Mouse (Mus musculus) layer of hippocampus, postnatal 14 days (tissue): ENCODE measurements around the gene Ppp1r1b. TPM values are rescaled to one million over a fixed set of nuclear protein-coding genes. Genes with fewer than 3 reads are reported as not detected.

Experiments used
- DNase-seq, 2 experiments: peaks; one replicate each; pipeline ENCODE4 v3.0.0; 2021 to 2022; ENCODE audit warnings: low spot score in 2 of 2, mixed read lengths in 1 of 2
- total RNA-seq, 2 experiments: library from RNA; stranded (reverse); gene quantifications; 2 replicates each; pipeline ENCODE4 v1.2.3; 2021

Gene Ppp1r1b
- total RNA-seq, 2 experiments from 2014 or later: 33.6 to 46.7 TPM

DNA sequence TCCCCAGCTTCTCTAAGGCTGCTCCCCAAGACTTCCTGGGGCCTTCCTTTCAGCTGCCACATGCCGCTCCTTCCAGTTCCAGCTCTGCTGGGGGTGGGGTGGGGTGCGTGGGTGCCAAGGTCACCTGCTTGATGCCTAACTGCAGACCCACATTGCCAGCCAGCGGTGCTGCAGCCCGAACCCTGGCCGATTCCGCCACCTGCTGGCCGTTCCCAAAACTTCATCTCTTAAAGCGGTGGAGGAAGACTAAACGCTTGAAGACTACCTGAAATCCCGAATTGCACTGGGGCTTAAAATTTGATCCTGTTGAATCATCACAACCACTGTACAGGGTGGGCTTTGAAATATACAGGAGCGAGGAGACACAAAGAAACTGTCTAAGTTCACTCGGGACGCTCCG lies 3.0 kb upstream of the Ppp1r1b start:
- peak; percentile 82 to 86 for DNase-seq

- no peak for DNase-seq
Measured at GRCm38 (mm10) chr11:98346168-98346567, 2.0 kb upstream of the Ppp1r1b start.

- DNase-seq: no peak
Measured at GRCm38 (mm10) chr11:98347385-98348082, 670 bp upstream of the Ppp1r1b start.

GRCm38 (mm10) chr11:98349308-98349707 lies 1.1 kb downstream of the Ppp1r1b start:
- no peak for DNase-seq

DNA sequence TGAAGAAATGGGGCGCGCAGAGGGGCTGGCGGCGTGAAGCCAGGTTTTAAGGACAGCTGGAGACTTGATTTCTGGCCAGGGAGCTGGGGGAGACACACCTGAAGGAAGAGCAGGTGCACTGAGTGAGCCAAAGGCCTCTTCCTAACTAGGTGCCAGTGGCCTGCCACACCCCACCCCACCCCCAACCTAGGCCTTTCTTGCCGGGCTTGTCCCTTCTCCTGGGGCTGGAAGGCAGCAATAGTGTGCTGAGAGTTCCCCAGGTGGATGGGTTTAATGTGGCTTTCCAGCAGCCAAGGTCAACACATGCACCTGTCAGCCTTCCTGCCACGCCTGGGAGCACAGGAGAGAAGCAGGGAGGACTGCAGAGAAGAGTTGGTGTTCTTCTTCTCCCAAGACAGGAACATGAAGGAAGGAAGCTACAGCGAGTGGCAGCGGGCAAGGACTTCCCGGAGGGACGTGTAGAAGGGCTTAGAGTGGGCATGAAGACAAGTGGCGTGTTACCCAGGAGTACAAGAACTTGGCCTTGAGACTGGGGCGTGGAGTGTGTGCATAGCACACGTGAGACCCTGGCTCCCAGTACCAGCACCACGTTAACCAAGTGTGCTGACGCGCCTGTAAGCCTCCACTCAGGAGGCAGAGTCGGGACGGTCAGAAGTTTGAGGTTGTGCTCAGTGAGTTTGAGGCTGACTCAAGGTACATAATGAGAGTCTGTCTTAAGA lies 4.2 kb downstream of the Ppp1r1b start:
- DNase-seq: no peak

- no peak for DNase-seq
Measured at GRCm38 (mm10) chr11:98353651-98354211, 5.5 kb downstream of the Ppp1r1b start.

DNA sequence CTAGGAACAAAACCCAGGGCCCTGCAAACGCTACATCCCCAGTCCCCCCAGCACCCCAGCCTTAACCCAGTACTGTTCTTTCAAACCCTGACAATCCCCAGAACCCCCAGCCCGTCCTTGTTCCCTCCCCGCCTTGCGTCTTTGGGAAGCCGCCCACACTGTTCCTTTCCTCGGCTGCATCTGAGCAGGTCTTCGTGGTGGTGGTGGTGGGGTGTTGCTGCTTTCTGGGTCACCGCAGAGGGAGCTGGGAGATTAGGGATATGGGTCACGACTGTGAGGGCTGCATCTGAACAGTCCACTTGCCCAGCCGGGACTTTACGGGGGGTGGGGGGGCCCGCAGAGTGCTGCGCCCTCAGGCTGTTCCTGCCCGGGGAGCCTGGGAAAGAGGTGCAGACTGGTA lies 6.2 kb downstream of the Ppp1r1b start:
- no peak for DNase-seq

- DNase-seq: no peak
Measured at GRCm38 (mm10) chr11:98355732-98356299, 7.6 kb downstream of the Ppp1r1b start.

GRCm38 (mm10) chr11:98356625-98357394 lies 8.6 kb downstream of the Ppp1r1b start:
- DNase-seq: no peak

- no peak for DNase-seq
Measured at GRCm38 (mm10) chr11:98357396-98358160, 9.4 kb downstream of the Ppp1r1b start.

- DNase-seq: peak; percentile 83 to 84
Measured at GRCm38 (mm10) chr11:98358161-98359083, 10.2 kb downstream of the Ppp1r1b start, which contains the start of gene Stard3. Gene Stard3, plus strand, starts transcription at chr11:98358368.

GRCm38 (mm10) chr11:98360866-98361521 lies 12.8 kb downstream of the Ppp1r1b start:
- no peak for DNase-seq

DNA sequence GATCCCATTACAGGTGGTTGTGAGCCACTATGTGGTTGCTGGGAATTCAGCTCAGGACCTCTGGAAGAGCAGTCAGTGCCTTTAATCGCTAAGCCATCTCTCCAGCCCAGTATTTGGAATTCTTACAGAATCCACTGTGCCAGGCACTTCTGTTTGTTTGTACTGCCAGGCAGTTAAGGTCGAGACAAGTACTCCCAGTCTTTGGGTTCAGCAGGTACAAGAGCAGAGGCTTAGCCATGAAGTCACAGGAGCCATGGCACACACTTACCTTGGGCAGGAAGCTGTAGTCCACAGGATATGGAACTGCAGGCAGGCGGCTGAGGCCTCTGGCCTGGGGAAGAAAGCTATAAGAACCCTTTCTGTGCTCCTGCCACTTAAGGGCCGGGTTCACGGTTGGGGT lies 15.6 kb downstream of the Ppp1r1b start:
- no peak for DNase-seq

DNA sequence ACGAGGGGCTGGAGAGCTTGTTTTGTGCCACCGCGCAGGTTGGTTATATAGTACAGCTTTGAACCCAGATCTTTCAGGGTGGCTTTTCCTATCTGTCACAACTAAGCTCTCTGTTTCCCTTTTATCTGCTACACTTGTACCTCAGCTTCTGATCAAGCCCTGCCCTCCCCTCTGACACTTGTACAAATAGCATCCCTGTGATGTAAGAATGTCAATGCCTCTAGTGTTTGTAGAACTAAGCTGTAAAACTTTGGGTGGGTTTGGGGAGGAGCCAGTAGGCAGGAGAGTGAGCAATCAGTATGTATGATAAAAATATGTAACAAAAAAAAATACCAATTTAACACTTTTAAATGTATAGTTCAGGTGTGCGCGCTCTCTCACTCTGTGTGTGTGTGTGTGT lies 16.2 kb downstream of the Ppp1r1b start:
- no peak for DNase-seq

GRCm38 (mm10) chr11:98366290-98366689 lies 18.1 kb downstream of the Ppp1r1b start:
- no peak for DNase-seq

DNA sequence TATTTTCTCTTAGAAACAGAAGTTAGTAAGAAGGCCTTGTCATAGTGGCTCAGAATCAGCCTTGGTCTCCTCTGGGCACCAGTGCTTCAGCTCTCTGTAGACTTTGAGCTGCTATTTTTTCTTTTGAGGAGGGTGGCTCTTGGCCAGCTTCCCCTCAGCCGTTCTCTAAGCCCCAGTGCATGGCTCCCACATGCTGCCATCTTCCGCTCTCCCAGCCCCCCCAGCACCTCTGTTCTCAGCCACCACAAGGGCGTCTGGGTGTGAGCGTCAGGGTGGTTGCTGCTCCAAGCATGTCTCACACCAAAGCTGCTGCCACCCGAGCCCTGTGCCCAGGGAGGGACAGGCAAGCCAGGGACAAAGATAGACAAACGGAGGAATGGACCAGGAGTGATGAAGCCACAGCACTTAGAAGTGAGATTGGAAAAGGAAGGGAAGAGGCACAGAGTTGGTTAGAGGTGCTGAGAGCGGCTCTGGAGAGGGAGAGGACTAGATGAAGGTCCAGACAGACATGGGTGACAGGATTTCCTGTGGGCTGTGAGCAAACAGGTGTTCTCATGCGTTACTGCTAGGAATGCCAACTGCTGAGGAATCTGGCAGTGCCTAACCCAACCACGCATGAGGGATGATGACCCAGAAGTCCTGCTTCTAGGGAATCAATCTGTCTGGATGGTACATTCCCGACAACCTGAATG lies 19.1 kb downstream of the Ppp1r1b start:
- DNase-seq: no peak

GRCm38 (mm10) chr11:98367863-98368186 lies 19.6 kb downstream of the Ppp1r1b start:
- no peak for DNase-seq

GRCm38 (mm10) chr11:98369337-98369736 lies 21.1 kb downstream of the Ppp1r1b start:
- DNase-seq: peak in 1 of 2 experiments; percentile 77
